Mouse (Mus musculus): Measurements from ENCODE around the gene Tnni2. TPM values are rescaled to one million over a fixed set of nuclear protein-coding genes. Genes with fewer than 3 reads are reported as not detected.

Tnni2 gene
- total RNA-seq, 2 experiments from 2014 or later, result 0.50 to 0.89 TPM

- no peak for DNase-seq
Measured at GRCm38 (mm10) chr7:142484780-142485179, 43.2 kb downstream of the Tnni2 start.

DNA sequence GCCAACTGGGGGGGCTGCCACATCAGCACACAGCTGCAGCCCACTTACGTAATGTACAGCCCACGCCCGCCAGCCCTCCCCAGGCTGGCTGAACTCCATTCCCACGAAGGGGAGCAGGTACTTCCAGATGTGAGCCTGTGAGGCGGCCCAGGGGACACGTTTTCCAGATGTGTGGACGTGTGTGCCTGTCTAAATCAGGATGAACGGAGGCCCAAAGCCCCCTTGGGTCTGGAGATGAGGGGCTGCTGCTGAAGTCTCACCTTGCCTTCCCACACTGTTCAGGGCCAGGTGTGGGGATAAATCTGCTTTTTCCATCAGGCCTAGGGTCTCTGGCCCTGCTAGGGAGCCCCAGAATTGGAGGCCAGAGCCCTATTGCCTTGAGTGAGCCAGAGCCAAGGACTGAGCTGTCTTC is 45.1 kb downstream of the Tnni2 start:
- DNase-seq, result no peak

DNA sequence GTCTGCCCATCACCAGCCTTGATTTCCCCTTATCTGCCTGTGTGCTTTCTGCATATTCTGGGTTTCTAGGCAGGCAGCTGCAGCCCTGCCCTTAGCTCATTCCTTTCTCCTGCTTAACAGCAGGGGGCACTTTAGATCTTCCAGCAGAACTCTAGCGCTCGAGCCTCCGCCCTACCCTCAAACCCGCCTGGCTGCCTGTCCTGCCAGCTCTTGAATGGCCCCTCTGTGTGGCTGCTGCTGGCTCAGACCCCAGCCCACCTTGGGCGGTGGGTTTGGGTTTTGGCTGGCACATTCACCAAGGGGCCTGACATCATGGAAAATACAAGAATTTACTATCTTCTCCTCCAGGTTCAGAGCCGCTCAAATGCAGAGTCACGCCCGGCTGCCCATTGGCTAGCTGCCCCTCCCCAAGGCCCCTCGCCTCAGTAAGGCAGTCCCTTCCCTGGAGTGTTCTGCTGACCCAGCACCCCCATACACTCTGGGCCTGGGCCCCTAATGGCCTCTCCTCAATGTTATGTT is 45.8 kb downstream of the Tnni2 start:
- peak; percentile 27 to 61 for DNase-seq

DNA sequence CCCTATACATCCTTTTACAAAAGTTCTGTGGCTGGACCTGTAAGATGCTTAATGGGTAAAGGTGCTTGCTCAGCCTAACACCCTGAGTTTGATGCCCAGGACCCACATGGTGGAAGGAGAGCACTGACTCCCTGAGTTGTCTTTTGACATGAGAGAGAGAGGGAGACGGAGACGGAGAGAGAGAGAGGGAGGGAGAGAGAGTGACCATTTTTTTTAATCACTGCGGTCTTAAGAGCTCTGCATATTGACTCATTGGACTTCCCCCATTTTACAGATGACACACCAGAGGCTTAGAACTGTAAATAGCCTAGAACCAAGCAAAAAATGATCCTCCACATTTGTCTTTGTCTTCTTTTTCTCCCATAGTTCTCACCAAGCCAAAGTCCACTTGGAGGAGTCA is 46.4 kb downstream of the Tnni2 start:
- no peak for DNase-seq

GRCm38 (mm10) chr7:142493535-142493934 is 51.9 kb downstream of the Tnni2 start:
- DNase-seq, result no peak

Other genes starting within 250 kb of the Tnni2 start
- gene Krtap5-3, start 240.4 kb upstream of the Tnni2 start, total RNA-seq (2021), result not detected
- gene Gm7579, start 229.9 kb upstream of the Tnni2 start, total RNA-seq (2021), result not detected
- not detected for gene Krtap5-5, start 211.8 kb upstream of the Tnni2 start, total RNA-seq (2021)
- not detected for gene Gm40460, start 200.7 kb upstream of the Tnni2 start, total RNA-seq (2021)
- not detected for gene Gm2431, start 183.5 kb upstream of the Tnni2 start, total RNA-seq (2021)
- not detected for gene Gm4559, start 167.4 kb upstream of the Tnni2 start, total RNA-seq (2021)
- gene Krtap5-1, start 144.7 kb upstream of the Tnni2 start, total RNA-seq (2021), result not detected
- gene Krtap5-4, start 138.3 kb upstream of the Tnni2 start, total RNA-seq (2021), result not detected
- gene Ifitm10, start 68.1 kb upstream of the Tnni2 start, total RNA-seq (2021), result 1 to 10 TPM; 3.0 to 4.4 TPM
- gene Gm49369, start 59.1 kb upstream of the Tnni2 start, total RNA-seq (2021), result 1 to 10 TPM; 2.6 to 3.3 TPM
- 1,000 to 10,000 TPM in 1 of 2 experiments, 100 to 1,000 TPM in 1; 932 to 1,123 TPM for gene Ctsd, start 53.8 kb upstream of the Tnni2 start, total RNA-seq (2021)
- not detected for gene Syt8, start 7.0 kb upstream of the Tnni2 start, total RNA-seq (2021)
- gene Lsp1, start 19.0 kb downstream of the Tnni2 start, total RNA-seq (2021), result 10 to 100 TPM; 16.8 to 23.1 TPM
- 1 to 10 TPM in 1 of 2 experiments, under 1 TPM in 1; 0.40 to 1.2 TPM for gene Tnnt3, start 57.0 kb downstream of the Tnni2 start, total RNA-seq (2021)
- 1 to 10 TPM; 6.2 to 8.1 TPM for gene Mrpl23, start 90.9 kb downstream of the Tnni2 start, total RNA-seq (2021)
- gene Igf2, start 225.0 kb downstream of the Tnni2 start, total RNA-seq (2021), result 1 to 10 TPM; 8.1 to 9.0 TPM
- not detected for gene Gm49394, start 228.1 kb downstream of the Tnni2 start, total RNA-seq (2021)

Measured in adrenal gland, postnatal 36 days (tissue).